Mouse (Mus musculus) cortical plate, adult 2 months (tissue): ENCODE results near the gene Dohh.

Source experiments
- CTCF ChIP-seq: fragments of 200-500 bp; IDR thresholded peaks from 2 replicates; pipeline ENCODE4 v1.5.1; 2011; ENCODE audit warnings: mild to moderate bottlenecking, control low read depth, low read length; ENCODE audit not compliant: insufficient read depth; ENCODE audit errors: extremely low read depth
- POLR2A ChIP-seq: fragments of 200-500 bp; IDR thresholded peaks from 2 replicates; pipeline ENCODE4 v1.6.1; 2011; ENCODE audit warnings: mild to moderate bottlenecking, low read length, control low read depth; ENCODE audit not compliant: insufficient read depth; ENCODE audit errors: extremely low read depth

- TF ChIP-seq POLR2A, result no peak
- no peak for TF ChIP-seq CTCF
Observed at GRCm38 (mm10) chr10:81411471-81412400, 27.5 kb downstream of the Dohh start.
